In genomic region chr10:63028396-63028795, GRCm38 (mm10) we compare ENCODE assay signal across 25 mouse cellular contexts. TPM values are rescaled to one million over a fixed set of nuclear protein-coding genes. Genes with fewer than 3 reads are reported as not detected.
DNase-seq lines count a peak whose midpoint lies in the region; ATAC-seq lines count a peak whose summit lies in the region.
"Had no signal": no experiment of that assay in that cellular context is flagged by ENCODE, and none has a peak within 500 bp of the region (broad histone marks: within the 10 kb centered on the region; RNA-seq: fewer than 3 reads in every experiment).

No protein-coding gene starts in this region.

- H3K4me1 ChIP-seq in embryonic facial prominence, embryonic 12.5 days = peaks cover 19% of the 10 kb centered on the region
- peaks cover 31% of the 10 kb centered on the region for H3K4me1 ChIP-seq in embryonic facial prominence, embryonic 10.5 days
- H3K4me1 ChIP-seq in hindbrain, embryonic 10.5 days (replicated peaks) = peaks cover 45% of the 10 kb centered on the region
- peaks cover 12% of the 10 kb centered on the region for H3K4me1 ChIP-seq in hindbrain, embryonic 16.5 days (ENCODE audit: control insufficient read depth, insufficient read depth, low read depth, low read length)
- peaks cover 25% of the 10 kb centered on the region for H3K4me1 ChIP-seq in hindbrain, embryonic 14.5 days (replicated peaks; ENCODE audit: control insufficient read depth, insufficient read depth, low read length)
- peaks cover 32% of the 10 kb centered on the region for H3K4me1 ChIP-seq in midbrain, embryonic 16.5 days (ENCODE audit: control insufficient read depth, insufficient read depth, low read length)

- 0 out of 2 replicates have a peak overlapping the region, but pooled peaks have one; percentile 11 for H3K27ac ChIP-seq in embryonic facial prominence, embryonic 12.5 days
- no peak overlapping the region for H3K27ac ChIP-seq in embryonic facial prominence, embryonic 10.5 days (replicated peaks)
- peak overlapping the region; percentile 62 for H3K27ac ChIP-seq in hindbrain, embryonic 10.5 days
- H3K27ac ChIP-seq in hindbrain, embryonic 16.5 days (ENCODE audit: low read depth, low read length) = no peak overlapping the region
- H3K27ac ChIP-seq in hindbrain, embryonic 14.5 days = peak overlapping the region; percentile 99; the same call in 1 of the 2 replicates
- peak overlapping the region; percentile 42; the same call in 1 of the 2 replicates for H3K27ac ChIP-seq in midbrain, embryonic 16.5 days (ENCODE audit: low read length)
- H3K27ac ChIP-seq: heart, embryonic 13.5 days; layer of hippocampus, adult 2 months; stomach, embryonic 15.5 days had no signal

- no peaks in the 10 kb centered on the region for H3K27me3 ChIP-seq in embryonic facial prominence, embryonic 12.5 days
- H3K27me3 ChIP-seq in embryonic facial prominence, embryonic 10.5 days (replicated peaks; ENCODE audit: low read depth, poor library complexity, severe bottlenecking) = no peaks in the 10 kb centered on the region
- H3K27me3 ChIP-seq in hindbrain, embryonic 10.5 days (ENCODE audit: insufficient read depth, poor library complexity, severe bottlenecking) = no peaks in the 10 kb centered on the region
- no peaks in the 10 kb centered on the region for H3K27me3 ChIP-seq in hindbrain, embryonic 16.5 days (replicated peaks; ENCODE audit: control insufficient read depth, insufficient read depth, low read length)
- no peaks in the 10 kb centered on the region for H3K27me3 ChIP-seq in hindbrain, embryonic 14.5 days (ENCODE audit: control insufficient read depth, insufficient read depth, low read length)
- no peaks in the 10 kb centered on the region for H3K27me3 ChIP-seq in midbrain, embryonic 16.5 days (ENCODE audit: control insufficient read depth, insufficient read depth, low read depth, low read length)
- H3K27me3 ChIP-seq: heart, embryonic 13.5 days; stomach, embryonic 15.5 days had no signal

- WGBS in embryonic facial prominence, embryonic 12.5 days = 71% methylated on average over 4 of the region's 4 CpGs
- WGBS in embryonic facial prominence, embryonic 10.5 days = 80% methylated on average over 4 of the region's 4 CpGs
- 62% methylated on average over 4 of the region's 4 CpGs for WGBS in hindbrain, embryonic 10.5 days
- 45% methylated on average over 4 of the region's 4 CpGs for WGBS in hindbrain, embryonic 16.5 days
- 49% methylated on average over 4 of the region's 4 CpGs for WGBS in hindbrain, embryonic 14.5 days
- WGBS in midbrain, embryonic 16.5 days = 44% methylated on average over 4 of the region's 4 CpGs

- DNase-seq in embryonic facial prominence, embryonic 10.5 days (ENCODE audit: low spot score) = no peak
- no peak for DNase-seq in hindbrain, embryonic 10.5 days (ENCODE audit: low spot score)
- no peak for DNase-seq in hindbrain, embryonic 14.5 days (ENCODE audit: low spot score)
- no peak for DNase-seq in liver
- DNase-seq in B cell, adult 2 months = no peak
- DNase-seq: adrenal gland, postnatal 10 days; cerebellum, adult 18-20 months; cerebellum, postnatal 25 days; gastrocnemius, postnatal 14 days; heart, adult 18-20 months; heart, postnatal 14 days; kidney, postnatal 25 days; lung, adult 18-20 months; lung, postnatal 14 days; right cerebral cortex, adult 18-20 months; right cerebral cortex, postnatal 4 days; thymus, adult 2 months had no signal

- no peaks in the 10 kb centered on the region for H3K9me3 ChIP-seq in embryonic facial prominence, embryonic 12.5 days
- H3K9me3 ChIP-seq in embryonic facial prominence, embryonic 10.5 days = no peaks in the 10 kb centered on the region
- no peaks in the 10 kb centered on the region for H3K9me3 ChIP-seq in hindbrain, embryonic 10.5 days
- H3K9me3 ChIP-seq in hindbrain, embryonic 16.5 days (ENCODE audit: control insufficient read depth, low read length) = no peaks in the 10 kb centered on the region
- H3K9me3 ChIP-seq in hindbrain, embryonic 14.5 days (ENCODE audit: control insufficient read depth, low read length) = no peaks in the 10 kb centered on the region
- no peaks in the 10 kb centered on the region for H3K9me3 ChIP-seq in midbrain, embryonic 16.5 days (replicated peaks; ENCODE audit: control insufficient read depth, low read length, poor library complexity, severe bottlenecking)
- H3K9me3 ChIP-seq: heart, embryonic 13.5 days; stomach, embryonic 15.5 days had no signal

- H3K4me2 ChIP-seq in embryonic facial prominence, embryonic 12.5 days (replicated peaks) = no peak overlapping the region
- H3K4me2 ChIP-seq in hindbrain, embryonic 16.5 days (ENCODE audit: low read length) = no peak overlapping the region
- H3K4me2 ChIP-seq in hindbrain, embryonic 14.5 days (replicated peaks) = no peak overlapping the region
- no peak overlapping the region for H3K4me2 ChIP-seq in midbrain, embryonic 16.5 days (ENCODE audit: low read length)
- H3K4me2 ChIP-seq: heart, embryonic 13.5 days; liver, embryonic 11.5 days; stomach, embryonic 15.5 days had no signal

- H3K9ac ChIP-seq in embryonic facial prominence, embryonic 12.5 days = no peak overlapping the region
- H3K9ac ChIP-seq in hindbrain, embryonic 16.5 days (ENCODE audit: low read depth, low read length) = no peak overlapping the region
- no peak overlapping the region for H3K9ac ChIP-seq in hindbrain, embryonic 14.5 days
- no peak overlapping the region for H3K9ac ChIP-seq in midbrain, embryonic 16.5 days (ENCODE audit: low read depth, low read length)
- H3K9ac ChIP-seq: heart, embryonic 13.5 days; stomach, embryonic 15.5 days had no signal

- ATAC-seq in embryonic facial prominence, embryonic 12.5 days (ENCODE audit: insufficient number of reproducible peaks, insufficient read depth, low FRiP score, low TSS enrichment) = no peak
- ATAC-seq in hindbrain, embryonic 16.5 days = no peak
- no peak for ATAC-seq in hindbrain, embryonic 14.5 days (ENCODE audit: low FRiP score)
- no peak for ATAC-seq in midbrain, embryonic 16.5 days
- ATAC-seq: intestine, postnatal 0 days had no signal

- H3K4me3 ChIP-seq in embryonic facial prominence, embryonic 12.5 days = no peak overlapping the region
- no peak overlapping the region for H3K4me3 ChIP-seq in embryonic facial prominence, embryonic 10.5 days
- no peak overlapping the region for H3K4me3 ChIP-seq in hindbrain, embryonic 10.5 days
- no peak overlapping the region for H3K4me3 ChIP-seq in hindbrain, embryonic 16.5 days (ENCODE audit: low read length)
- H3K4me3 ChIP-seq in hindbrain, embryonic 14.5 days (replicated peaks; ENCODE audit: low read length) = no peak overlapping the region
- H3K4me3 ChIP-seq in midbrain, embryonic 16.5 days (ENCODE audit: low read depth, low read length) = no peak overlapping the region
- H3K4me3 ChIP-seq: heart, embryonic 13.5 days; layer of hippocampus, adult 2 months; stomach, embryonic 15.5 days had no signal

- no peaks in the 10 kb centered on the region for H3K36me3 ChIP-seq in embryonic facial prominence, embryonic 12.5 days
- no peaks in the 10 kb centered on the region for H3K36me3 ChIP-seq in embryonic facial prominence, embryonic 10.5 days (replicated peaks)
- no peaks in the 10 kb centered on the region for H3K36me3 ChIP-seq in hindbrain, embryonic 10.5 days
- H3K36me3 ChIP-seq in hindbrain, embryonic 16.5 days (ENCODE audit: control insufficient read depth, insufficient read depth, low read length) = no peaks in the 10 kb centered on the region
- no peaks in the 10 kb centered on the region for H3K36me3 ChIP-seq in hindbrain, embryonic 14.5 days (replicated peaks; ENCODE audit: control insufficient read depth, insufficient read depth)
- H3K36me3 ChIP-seq in midbrain, embryonic 16.5 days (ENCODE audit: control insufficient read depth, insufficient read depth, low read length) = no peaks in the 10 kb centered on the region
- H3K36me3 ChIP-seq: heart, embryonic 13.5 days; stomach, embryonic 15.5 days had no signal

RNA-seq across cellular contexts. Expression of gene Pbld2, which starts 4.3 kb away (rescaled TPM):
- 0.52 and 0.92 TPM in 2 replicates for polyA plus RNA-seq in embryonic facial prominence, embryonic 12.5 days (2016; fragmentation: Nextera tagmentation; extraction: Ambion mirVana)
- polyA plus RNA-seq in embryonic facial prominence, embryonic 10.5 days (2016; fragmentation: Nextera tagmentation; extraction: Ambion mirVana) = 0.75 and 1.1 TPM in 2 replicates
- polyA plus RNA-seq in hindbrain, embryonic 10.5 days (2016; fragmentation: Nextera tagmentation; extraction: Ambion mirVana) = 0.52 and 0.88 TPM in 2 replicates
- polyA plus RNA-seq in hindbrain, embryonic 16.5 days (2015; fragmentation: Nextera tagmentation; extraction: Ambion mirVana) = 0.68 and 0.94 TPM in 2 replicates
- 0.46 and 0.59 TPM in 2 replicates for polyA plus RNA-seq in hindbrain, embryonic 14.5 days (2014; fragmentation: Nextera tagmentation; extraction: Ambion mirVana)
- 0.77 and 0.80 TPM in 2 replicates for polyA plus RNA-seq in midbrain, embryonic 16.5 days (2015; fragmentation: Nextera tagmentation; extraction: Ambion mirVana)

RNA-seq across cellular contexts. Expression of gene Hnrnph3, which starts 4.4 kb away (rescaled TPM):
- polyA plus RNA-seq in embryonic facial prominence, embryonic 12.5 days (2016; fragmentation: Nextera tagmentation; extraction: Ambion mirVana) = 165 and 176 TPM in 2 replicates
- 179 and 180 TPM in 2 replicates for polyA plus RNA-seq in embryonic facial prominence, embryonic 10.5 days (2016; fragmentation: Nextera tagmentation; extraction: Ambion mirVana)
- polyA plus RNA-seq in hindbrain, embryonic 10.5 days (2016; fragmentation: Nextera tagmentation; extraction: Ambion mirVana) = 193 and 201 TPM in 2 replicates
- polyA plus RNA-seq in hindbrain, embryonic 16.5 days (2015; fragmentation: Nextera tagmentation; extraction: Ambion mirVana) = 114 and 121 TPM in 2 replicates
- 75.0 and 76.8 TPM in 2 replicates for polyA plus RNA-seq in hindbrain, embryonic 14.5 days (2014; fragmentation: Nextera tagmentation; extraction: Ambion mirVana)
- polyA plus RNA-seq in midbrain, embryonic 16.5 days (2015; fragmentation: Nextera tagmentation; extraction: Ambion mirVana) = 140 and 167 TPM in 2 replicates

RNA-seq across cellular contexts. Expression of gene Pbld1, which starts 31.6 kb away (rescaled TPM):
- polyA plus RNA-seq in embryonic facial prominence, embryonic 12.5 days (2016; fragmentation: Nextera tagmentation; extraction: Ambion mirVana) = 1.4 and 2.1 TPM in 2 replicates
- 2.0 and 2.3 TPM in 2 replicates for polyA plus RNA-seq in embryonic facial prominence, embryonic 10.5 days (2016; fragmentation: Nextera tagmentation; extraction: Ambion mirVana)
- 1.6 and 2.0 TPM in 2 replicates for polyA plus RNA-seq in hindbrain, embryonic 10.5 days (2016; fragmentation: Nextera tagmentation; extraction: Ambion mirVana)
- 0.44 and 0.75 TPM in 2 replicates for polyA plus RNA-seq in hindbrain, embryonic 16.5 days (2015; fragmentation: Nextera tagmentation; extraction: Ambion mirVana)
- polyA plus RNA-seq in hindbrain, embryonic 14.5 days (2014; fragmentation: Nextera tagmentation; extraction: Ambion mirVana) = 0.39 and 0.75 TPM in 2 replicates
- 0.50 TPM in 2 replicates for polyA plus RNA-seq in midbrain, embryonic 16.5 days (2015; fragmentation: Nextera tagmentation; extraction: Ambion mirVana)

RNA-seq across cellular contexts. Expression of gene Rufy2, which starts 48.4 kb away (rescaled TPM):
- polyA plus RNA-seq in embryonic facial prominence, embryonic 12.5 days (2016; fragmentation: Nextera tagmentation; extraction: Ambion mirVana) = 33.6 and 35.3 TPM in 2 replicates
- polyA plus RNA-seq in embryonic facial prominence, embryonic 10.5 days (2016; fragmentation: Nextera tagmentation; extraction: Ambion mirVana) = 25.0 and 25.4 TPM in 2 replicates
- polyA plus RNA-seq in hindbrain, embryonic 10.5 days (2016; fragmentation: Nextera tagmentation; extraction: Ambion mirVana) = 20.6 and 23.4 TPM in 2 replicates
- 53.9 and 68.0 TPM in 2 replicates for polyA plus RNA-seq in hindbrain, embryonic 16.5 days (2015; fragmentation: Nextera tagmentation; extraction: Ambion mirVana)
- 58.5 and 59.6 TPM in 2 replicates for polyA plus RNA-seq in hindbrain, embryonic 14.5 days (2014; fragmentation: Nextera tagmentation; extraction: Ambion mirVana)
- polyA plus RNA-seq in midbrain, embryonic 16.5 days (2015; fragmentation: Nextera tagmentation; extraction: Ambion mirVana) = 61.2 and 63.0 TPM in 2 replicates

Comparison
In these comparisons a context has a peak if more than half of its experiments do, and no peak if none do; other contexts are left out.
1. H3K27ac ChIP-seq: peak in embryonic facial prominence, embryonic 12.5 days (single experiment), hindbrain, embryonic 10.5 days (single experiment), hindbrain, embryonic 14.5 days (single experiment) and midbrain, embryonic 16.5 days (single experiment); none in embryonic facial prominence, embryonic 10.5 days (single experiment) and hindbrain, embryonic 16.5 days (single experiment).